Mouse (Mus musculus) liver, adult 10 weeks (tissue): Measurements from ENCODE around the gene Gm21858. TPM values are rescaled to one million over a fixed set of nuclear protein-coding genes. Genes with fewer than 3 reads are reported as not detected.

ENCODE experiments used
- polyA plus RNA-seq: library from polyadenylated mRNA; stranded (reverse); fragments of 350-450 nt; fragmentation: Illumina TruSeq; extraction: RNeasy Lipid Tissue Mini Kit (QIAGEN cat#74804); gene quantifications from one replicate; pipeline ENCODE4 v1.2.3, GENCODE M21; 2014; ENCODE audit warnings: low read depth, low replicate concordance

Gm21858 gene
- not detected for polyA plus RNA-seq

DNA sequence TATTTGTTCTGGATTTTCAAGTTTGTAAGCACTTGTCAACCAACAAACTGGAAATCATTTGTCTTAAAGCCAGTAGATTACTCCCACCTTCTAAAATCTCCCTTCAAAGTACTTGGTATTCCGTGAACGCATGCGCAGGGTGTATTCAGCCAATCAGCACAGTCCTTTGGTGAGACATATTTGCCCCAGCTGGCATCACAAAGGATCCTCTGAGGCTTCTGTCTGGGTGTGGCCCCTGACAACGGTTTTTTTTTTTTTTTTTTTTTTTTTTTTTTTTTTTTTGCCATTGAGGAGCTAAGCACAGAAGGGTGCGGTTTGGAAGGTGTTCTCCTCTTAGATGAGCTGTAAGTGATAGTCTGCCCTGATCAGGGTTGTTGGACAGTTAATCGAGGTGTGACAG is at the start of gene Gm21858:
TSS of gene Gm21858 (plus strand) at position 301 of the 400 bp plus-strand sequence.

